Mouse (Mus musculus) cerebellum, postnatal 4 days (tissue): ENCODE measurements around the gene Acat1.

Experiments used
- DNase-seq, 2 experiments: peaks; one replicate each; pipeline ENCODE4 v3.0.0; 2022; ENCODE audit warnings: low spot score in 2 of 2, mixed read lengths in 1 of 2

Acat1 gene

GRCm38 (mm10) chr9:53535416-53536320 lies 74.5 kb downstream of the Acat1 start:
- peak in 1 of 2 experiments; percentile 3 for DNase-seq
